In the genomic region with DNA sequence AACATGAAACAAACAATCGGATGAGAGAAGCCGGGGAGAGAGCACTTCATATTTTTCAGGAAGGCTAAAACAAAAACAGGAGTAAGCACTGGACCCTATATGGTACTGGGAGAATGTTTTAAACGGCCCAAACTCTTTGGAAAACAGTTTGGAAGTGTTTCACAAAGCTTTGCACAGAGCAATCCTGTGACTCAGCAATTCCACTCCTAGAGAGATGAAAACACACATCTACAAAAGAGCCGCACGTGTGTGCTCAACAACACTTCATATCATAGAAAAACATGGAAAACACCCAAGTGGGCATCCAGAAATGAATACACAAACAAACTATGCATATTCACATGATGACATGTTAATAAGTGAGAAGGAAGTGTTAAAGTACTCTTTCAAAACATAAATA, we compare ENCODE assay signal across 32 mouse cellular contexts. TPM values are rescaled to one million over a fixed set of nuclear protein-coding genes. Genes with fewer than 3 reads are reported as not detected.
"Had no signal": no experiment of that assay in that cellular context is flagged by ENCODE, and none has a peak within 500 bp of the region (broad histone marks: within the 10 kb centered on the region; RNA-seq: fewer than 3 reads in every experiment).

No protein-coding gene starts in this region.

- H3K9me3 ChIP-seq: heart, embryonic 13.5 days; heart, embryonic 15.5 days; hindbrain, embryonic 13.5 days; hindbrain, embryonic 15.5 days; kidney, embryonic 15.5 days; limb, embryonic 13.5 days; limb, embryonic 15.5 days had no signal

- H3K27me3 ChIP-seq: heart, embryonic 13.5 days; heart, embryonic 15.5 days; hindbrain, embryonic 13.5 days; hindbrain, embryonic 15.5 days; kidney, embryonic 15.5 days; limb, embryonic 13.5 days; limb, embryonic 15.5 days had no signal

- H3K36me3 ChIP-seq: heart, embryonic 15.5 days; hindbrain, embryonic 13.5 days; hindbrain, embryonic 15.5 days had no signal

- H3K4me3 ChIP-seq: gastrocnemius, adult 2 months; heart, embryonic 13.5 days; heart, embryonic 15.5 days; hindbrain, embryonic 13.5 days; hindbrain, embryonic 15.5 days; kidney, embryonic 15.5 days; limb, embryonic 13.5 days; limb, embryonic 15.5 days had no signal

- DNase-seq: gastrocnemius, adult 2 months; gastrocnemius, postnatal 10 days; gastrocnemius, postnatal 25 days; heart, adult 18-20 months; heart, postnatal 14 days; heart, postnatal 36 days; kidney, adult 11 months; kidney, adult 2 months; kidney, adult 9 months; kidney, postnatal 14 days; kidney, postnatal 36 days; layer of hippocampus, adult 9-11 months; layer of hippocampus, postnatal 36 days; left cerebral cortex, postnatal 4 days had no signal

- H3K27ac ChIP-seq: gastrocnemius, adult 2 months; heart, embryonic 13.5 days; heart, embryonic 15.5 days; hindbrain, embryonic 13.5 days; hindbrain, embryonic 15.5 days; hindbrain, postnatal 0 days; kidney, embryonic 15.5 days; kidney, postnatal 0 days; limb, embryonic 13.5 days; limb, embryonic 15.5 days had no signal

- ATAC-seq: hindbrain, postnatal 0 days; intestine, embryonic 16.5 days had no signal

- H3K4me1 ChIP-seq: hindbrain, embryonic 13.5 days; hindbrain, embryonic 15.5 days; limb, embryonic 15.5 days had no signal

- H3K9ac ChIP-seq: heart, embryonic 13.5 days; heart, embryonic 15.5 days; hindbrain, embryonic 13.5 days; hindbrain, embryonic 15.5 days; kidney, embryonic 15.5 days; limb, embryonic 13.5 days; limb, embryonic 15.5 days had no signal

- H3K4me2 ChIP-seq: heart, embryonic 11.5 days; heart, embryonic 13.5 days; heart, embryonic 15.5 days; hindbrain, embryonic 13.5 days; hindbrain, embryonic 15.5 days; kidney, embryonic 15.5 days; limb, embryonic 13.5 days; limb, embryonic 15.5 days had no signal

RNA-seq across cellular contexts. Expression of a gene that starts 30.2 kb away (rescaled TPM):
- polyA plus RNA-seq: frontal cortex, adult 2 months; heart, embryonic 11.5 days; heart, embryonic 13.5 days; heart, embryonic 15.5 days; heart, postnatal 0 days; hindbrain, embryonic 11.5 days; hindbrain, embryonic 15.5 days; hindbrain, postnatal 0 days; intestine, embryonic 14.5 days; intestine, embryonic 16.5 days; kidney, adult 2 months; kidney, embryonic 15.5 days; large intestine, adult 2 months; limb, embryonic 11.5 days; limb, embryonic 13.5 days; limb, embryonic 15.5 days; liver, adult 2 months had no signal
